Mouse (Mus musculus): ENCODE data around the gene Slc26a9.

GRCm38 (mm10) chr1:131770656-131771055, 26.8 kb downstream of the Slc26a9 start:
- TF ChIP-seq CTCF (IDR thresholded peaks at IDR 0.05; ENCODE audit: insufficient read depth, low read length) (no peak), POLR2A (IDR thresholded peaks at IDR 0.05; ENCODE audit: borderline replicate concordance, extremely low read depth, low read depth, low read length) (no peak)
